Mouse (Mus musculus) hindbrain, embryonic 16.5 days (tissue): ENCODE results near the gene Fam177a. TPM values are rescaled to one million over a fixed set of nuclear protein-coding genes. Genes with fewer than 3 reads are reported as not detected.
"Not testable (repeated sequence)": the region's sequence is repeated elsewhere in the genome, so short reads cannot be mapped to it uniquely, and the experiment has no call there.

Source experiments
- ATAC-seq: fragments of 200-750 bp; cut with Nextera tagmentation; 2 replicates; pipeline ENCODE4 v1.8.0; 2017; ENCODE audit warnings: moderate TSS enrichment, moderate library complexity
- H3K27ac ChIP-seq: fragments of 300-500 bp; sonication (generic); 2 replicates; pipeline ENCODE4 v1.5.1; 2014; ENCODE audit warnings: low read depth, mild to moderate bottlenecking, control low read depth, low read length, moderate library complexity
- H3K27me3 ChIP-seq: fragments of 300-500 bp; sonication (generic); replicated peaks from 2 replicates; pipeline ENCODE4 v1.6.1; 2014; ENCODE audit warnings: low read length; ENCODE audit not compliant: control insufficient read depth, insufficient read depth
- H3K36me3 ChIP-seq: fragments of 300-500 bp; sonication (generic); 2 replicates; pipeline ENCODE4 v1.6.1; 2014; ENCODE audit warnings: mild to moderate bottlenecking, low read length, moderate library complexity, mixed read lengths; ENCODE audit not compliant: control insufficient read depth, insufficient read depth
- H3K4me1 ChIP-seq: fragments of 300-500 bp; sonication (generic); 2 replicates; pipeline ENCODE4 v1.6.1; 2014; ENCODE audit warnings: low read depth, low read length; ENCODE audit not compliant: control insufficient read depth, insufficient read depth
- H3K4me2 ChIP-seq: fragments of 300-500 bp; sonication (generic); 2 replicates; pipeline ENCODE4 v1.6.1; 2014; ENCODE audit warnings: mild to moderate bottlenecking, low read length, control low read depth, moderate library complexity
- H3K4me3 ChIP-seq: fragments of 300-500 bp; sonication (generic); 2 replicates; pipeline ENCODE4 v1.5.1; 2014; ENCODE audit warnings: mild to moderate bottlenecking, low read length, control low read depth, moderate library complexity
- H3K9ac ChIP-seq: fragments of 300-500 bp; sonication (generic); 2 replicates; pipeline ENCODE4 v1.6.1; 2014; ENCODE audit warnings: low read depth, mild to moderate bottlenecking, control low read depth, low read length, moderate library complexity
- H3K9me3 ChIP-seq: fragments of 300-500 bp; sonication (generic); 2 replicates; pipeline ENCODE4 v1.6.1; 2014; ENCODE audit warnings: mild to moderate bottlenecking, low read length, moderate library complexity; ENCODE audit not compliant: control insufficient read depth
- WGBS: fragments of 180-500 bp; shearing (Covaris S2); extraction: QIAGEN DNeasy Blood & Tissue Kit; methylation state at CpG from one replicate; pipeline ENCODE4 v1.1.7; 2014; 5-methylcytosine and 5-hydroxymethylcytosine counted together
- polyA plus RNA-seq: library from polyadenylated mRNA; unstranded; fragments of >200 nt; fragmentation: Nextera tagmentation; extraction: Ambion mirVana; gene quantifications from 2 replicates; pipeline ENCODE4 v1.2.1, GENCODE M21; 2015

The Fam177a gene
- polyA plus RNA-seq, 1 experiment from 2014 or later = 84.4 TPM

GRCm38 (mm10) chr12:55137859-55138258 is 13.6 kb downstream of the Fam177a start:
- WGBS = no CpG with 5 or more reads among the region's 6 CpGs
- not testable (repeated sequence) for H3K4me2 ChIP-seq

GRCm38 (mm10) chr12:55154559-55155448 is 30.5 kb downstream of the Fam177a start, which contains the start of gene Srp54b:
Gene Srp54b, plus strand, starts transcription at chr12:55155104.
- ATAC-seq = peak; percentile 99
- not testable (repeated sequence) for H3K27me3 ChIP-seq, H3K9ac ChIP-seq, H3K36me3 ChIP-seq, H3K27ac ChIP-seq, H3K4me1 ChIP-seq, H3K9me3 ChIP-seq, H3K4me2 ChIP-seq
- H3K4me3 ChIP-seq = peak within 1 kb of the TSS; percentile 17; the same call in 1 of the 2 replicates
- no CpG with 5 or more reads among the region's 57 CpGs for WGBS

More at GRCm38 (mm10) chr12:55137859-55138258, 13.6 kb downstream of the Fam177a start:
- not testable (repeated sequence) for H3K27me3 ChIP-seq, H3K36me3 ChIP-seq, H3K9ac ChIP-seq, H3K4me3 ChIP-seq, H3K27ac ChIP-seq, H3K9me3 ChIP-seq, ATAC-seq, H3K4me1 ChIP-seq

GRCm38 (mm10) chr12:55155449-55155783 is 31.1 kb downstream of the Fam177a start:
- not testable (repeated sequence) for H3K27ac ChIP-seq, H3K4me1 ChIP-seq, H3K27me3 ChIP-seq, H3K4me2 ChIP-seq, H3K36me3 ChIP-seq, H3K9ac ChIP-seq, H3K9me3 ChIP-seq
- peak overlapping the region; percentile 17; the same call in 1 of the 2 replicates for H3K4me3 ChIP-seq
- WGBS = 0% methylated on average over 8 of the region's 24 CpGs
- peak; percentile 56 for ATAC-seq

GRCm38 (mm10) chr12:55167034-55167557 is 42.8 kb downstream of the Fam177a start:
- not testable (repeated sequence) for H3K9me3 ChIP-seq, H3K4me2 ChIP-seq, H3K36me3 ChIP-seq, H3K4me1 ChIP-seq, H3K4me3 ChIP-seq, H3K27ac ChIP-seq, ATAC-seq, H3K9ac ChIP-seq, H3K27me3 ChIP-seq
- no CpG with 5 or more reads among the region's 7 CpGs for WGBS

GRCm38 (mm10) chr12:55187686-55188085 is 63.4 kb downstream of the Fam177a start:
- no CpG with 5 or more reads among the region's 8 CpGs for WGBS
- not testable (repeated sequence) for H3K9ac ChIP-seq, H3K27ac ChIP-seq, H3K9me3 ChIP-seq, H3K4me3 ChIP-seq, H3K4me1 ChIP-seq, H3K27me3 ChIP-seq, ATAC-seq, H3K4me2 ChIP-seq, H3K36me3 ChIP-seq

- not testable (repeated sequence) for H3K27me3 ChIP-seq, H3K27ac ChIP-seq, H3K36me3 ChIP-seq, ATAC-seq, H3K9ac ChIP-seq, H3K4me1 ChIP-seq, H3K9me3 ChIP-seq, H3K4me3 ChIP-seq, H3K4me2 ChIP-seq
- WGBS = no CpG with 5 or more reads among the region's 5 CpGs
These were observed 64.9 kb downstream of the Fam177a start for GRCm38 (mm10) chr12:55189127-55189526.

Other genes starting within 250 kb of the Fam177a start
- not detected in 2 replicates for gene Gm20403, start 137.9 kb upstream of the Fam177a start, polyA plus RNA-seq
- gene Baz1a, start 110.1 kb upstream of the Fam177a start, polyA plus RNA-seq = 5.6 and 6.5 TPM in 2 replicates
- 31.9 and 33.0 TPM in 2 replicates for gene 2700097O09Rik, start 44.4 kb upstream of the Fam177a start, polyA plus RNA-seq
- gene Srp54a, start 44.2 kb upstream of the Fam177a start, polyA plus RNA-seq = 186 and 190 TPM in 2 replicates
- 55.5 and 64.7 TPM in 2 replicates for gene Srp54b, start 30.6 kb downstream of the Fam177a start, polyA plus RNA-seq
- not detected in 2 replicates for gene 1700047I17Rik2, start 75.1 kb downstream of the Fam177a start, polyA plus RNA-seq
- gene Srp54c, start 105.7 kb downstream of the Fam177a start, polyA plus RNA-seq = 75.8 and 78.3 TPM in 2 replicates
- gene 1110008L16Rik, start 175.1 kb downstream of the Fam177a start, polyA plus RNA-seq = 9.4 and 12.0 TPM in 2 replicates
- gene Ppp2r3c, start 178.5 kb downstream of the Fam177a start, polyA plus RNA-seq = 18.0 and 23.2 TPM in 2 replicates